Mouse (Mus musculus) macrophage (primary cell): ENCODE data around the gene Nts. TPM values are rescaled to one million over a fixed set of nuclear protein-coding genes. Genes with fewer than 3 reads are reported as not detected.
"Not testable (repeated sequence)": the region's sequence is repeated elsewhere in the genome, so short reads cannot be mapped to it uniquely, and the experiment has no call there.

ENCODE experiments used
- H3K27ac ChIP-seq: fragments of 350-480 bp; formaldehyde crosslinking; 2 replicates; pipeline ENCODE4 v1.9.0; 2021
- H3K36me3 ChIP-seq: fragments of 350-480 bp; formaldehyde crosslinking; 2 replicates; pipeline ENCODE4 v1.9.0; 2021; ENCODE audit errors: inconsistent target
- H3K4me3 ChIP-seq: fragments of 350-480 bp; formaldehyde crosslinking; 2 replicates; pipeline ENCODE4 v1.9.0; 2021; ENCODE audit errors: inconsistent target
- H3K79me2 ChIP-seq: fragments of 350-480 bp; formaldehyde crosslinking; 2 replicates; pipeline ENCODE4 v1.9.0; 2021; ENCODE audit errors: inconsistent target
- WGBS: methylation state at CpG from one replicate; pipeline ENCODE4 v1.1.7; 2026; ENCODE audit warnings: inconsistent platforms; ENCODE audit not compliant: missing documents; 5-methylcytosine and 5-hydroxymethylcytosine counted together
- polyA plus RNA-seq: library from polyadenylated mRNA; stranded (reverse); fragments of 250-400 nt; gene quantifications from 3 replicates; pipeline ENCODE4 v1.2.4, GENCODE M21; 2018; ENCODE audit warnings: inconsistent platforms
- total RNA-seq, 78 experiments: library from RNA; depleted of rRNA; stranded (reverse); fragments of 250-400 nt; gene quantifications; 1 replicate in 9 of 78; 2 replicates in 24 of 78; 3 replicates in 43 of 78; 4 replicates in 2 of 78; pipeline ENCODE4 v1.2.4; 2018; ENCODE audit warnings: inconsistent platforms in 56 of 78

Gene Nts
- total RNA-seq (2018; cell fraction: chromatin; rRNA removed) = not detected
- under 1 TPM in 1 of 26 experiments, not detected in 25; 0.05 TPM for total RNA-seq (2018; cell fraction: cytosol; rRNA removed)
- total RNA-seq (2018; cell fraction: nucleus; rRNA removed) = not detected
- not detected in 3 replicates for polyA plus RNA-seq

- no peaks in the 10 kb centered on the region for H3K36me3 ChIP-seq
- no peak within 1 kb of the TSS for H3K27ac ChIP-seq
- H3K79me2 ChIP-seq = no peaks in the 10 kb centered on the region
- H3K4me3 ChIP-seq = no peak within 1 kb of the TSS
- WGBS = 20% methylated on average over 3 of the region's 3 CpGs
Measured at GRCm38 (mm10) chr10:102490386-102490785, at the start of gene Nts. Nts (minus strand) TSS chr10:102490486.

- Histone ChIP-seq H3K4me3 (no peak overlapping the region), H3K27ac (no peak overlapping the region), H3K79me2 (no peaks in the 10 kb centered on the region), H3K36me3 (no peaks in the 10 kb centered on the region)
- 90% methylated on average over 3 of the region's 3 CpGs for WGBS
Measured at GRCm38 (mm10) chr10:102527901-102528300, 37.6 kb upstream of the Nts start.

- Histone ChIP-seq H3K4me3 (no peak overlapping the region), H3K36me3 (no peaks in the 10 kb centered on the region), H3K79me2 (no peaks in the 10 kb centered on the region), H3K27ac (no peak overlapping the region)
- WGBS = 0% methylated on average over 1 of the region's 1 CpGs
Measured at GRCm38 (mm10) chr10:102514159-102514558, 23.9 kb upstream of the Nts start.

- Histone ChIP-seq H3K79me2 (no peaks in the 10 kb centered on the region), H3K27ac (no peak within 1 kb of the TSS), H3K4me3 (no peak within 1 kb of the TSS), H3K36me3 (no peaks in the 10 kb centered on the region)
- WGBS = 43% methylated on average over 5 of the region's 5 CpGs
Measured at GRCm38 (mm10) chr10:102511807-102512461, 21.6 kb upstream of the Nts start, which contains the start of gene Rassf9. Rassf9 (plus strand) TSS chr10:102512222.

- Histone ChIP-seq H3K27ac (no peak overlapping the region), H3K36me3 (no peaks in the 10 kb centered on the region), H3K79me2 (no peaks in the 10 kb centered on the region), H3K4me3 (no peak overlapping the region)
- 68% methylated on average over 2 of the region's 3 CpGs for WGBS
Measured at GRCm38 (mm10) chr10:102511461-102511806, 21.1 kb upstream of the Nts start.

- 25% methylated on average over 4 of the region's 4 CpGs for WGBS
- Histone ChIP-seq H3K79me2 (no peaks in the 10 kb centered on the region), H3K4me3 (no peak overlapping the region), H3K27ac (no peak overlapping the region), H3K36me3 (no peaks in the 10 kb centered on the region)
Measured at GRCm38 (mm10) chr10:102507386-102507785, 17.1 kb upstream of the Nts start.

- H3K4me3 ChIP-seq = no peak overlapping the region
- no peaks in the 10 kb centered on the region for H3K79me2 ChIP-seq
- H3K27ac ChIP-seq = no peak overlapping the region
- 30% methylated on average over 4 of the region's 4 CpGs for whole genome bisulfite sequencing
- H3K36me3 ChIP-seq = no peaks in the 10 kb centered on the region
Measured at GRCm38 (mm10) chr10:102498754-102499153, 8.5 kb upstream of the Nts start.

- H3K79me2 ChIP-seq = no peaks in the 10 kb centered on the region
- no peaks in the 10 kb centered on the region for H3K36me3 ChIP-seq
- H3K27ac ChIP-seq = no peak overlapping the region
- 11% methylated on average over 3 of the region's 3 CpGs for WGBS
- no peak overlapping the region for H3K4me3 ChIP-seq
Measured at GRCm38 (mm10) chr10:102491792-102492191, 1.5 kb upstream of the Nts start.

GRCm38 (mm10) chr10:102469412-102469811 lies 20.9 kb downstream of the Nts start:
- WGBS = 94% methylated on average over 2 of the region's 2 CpGs
- Histone ChIP-seq H3K36me3 (no peaks in the 10 kb centered on the region), H3K27ac (no peak overlapping the region), H3K4me3 (no peak overlapping the region), H3K79me2 (no peaks in the 10 kb centered on the region)

GRCm38 (mm10) chr10:102451756-102452155 lies 38.5 kb downstream of the Nts start:
- 13% methylated on average over 7 of the region's 7 CpGs for WGBS

GRCm38 (mm10) chr10:102449449-102449848 lies 40.8 kb downstream of the Nts start:
- Histone ChIP-seq H3K4me3 (no peak overlapping the region), H3K79me2 (no peaks in the 10 kb centered on the region), H3K36me3 (no peaks in the 10 kb centered on the region), H3K27ac (no peak overlapping the region)
- WGBS = 9% methylated on average over 7 of the region's 7 CpGs

More at GRCm38 (mm10) chr10:102451756-102452155, 38.5 kb downstream of the Nts start:
- no peak overlapping the region for H3K4me3 ChIP-seq
- no peaks in the 10 kb centered on the region for H3K36me3 ChIP-seq
- no peak overlapping the region for H3K27ac ChIP-seq
- H3K79me2 ChIP-seq = no peaks in the 10 kb centered on the region

GRCm38 (mm10) chr10:102444912-102445556 lies 45.3 kb downstream of the Nts start:
- WGBS = 21% methylated on average over 2 of the region's 2 CpGs
- no peak overlapping the region for H3K27ac ChIP-seq
- no peak overlapping the region for H3K4me3 ChIP-seq
- H3K36me3 ChIP-seq = no peaks in the 10 kb centered on the region
- H3K79me2 ChIP-seq = no peaks in the 10 kb centered on the region

- H3K4me3 ChIP-seq, H3K36me3 ChIP-seq, H3K27ac ChIP-seq, H3K79me2 ChIP-seq: not testable (repeated sequence)
- 26% methylated on average over 6 of the region's 6 CpGs for WGBS
Measured at GRCm38 (mm10) chr10:102435467-102435866, 54.8 kb downstream of the Nts start.

- 17% methylated on average over 2 of the region's 7 CpGs for WGBS
- not testable (repeated sequence) for H3K27ac ChIP-seq, H3K4me3 ChIP-seq, H3K79me2 ChIP-seq, H3K36me3 ChIP-seq
Measured at GRCm38 (mm10) chr10:102435048-102435447, 55.2 kb downstream of the Nts start.
